Mouse (Mus musculus) heart, embryonic 13.5 days (tissue): ENCODE data around the gene Hspb6. TPM values are rescaled to one million over a fixed set of nuclear protein-coding genes. Genes with fewer than 3 reads are reported as not detected.

Experiments
- ATAC-seq: fragments of 200-750 bp; cut with Nextera tagmentation; 2 replicates; pipeline ENCODE4 v1.8.0; 2017; ENCODE audit warnings: moderate TSS enrichment; ENCODE audit not compliant: insufficient number of reproducible peaks, low FRiP score, low TSS enrichment; ENCODE audit errors: extremely low read depth
- H3K27ac ChIP-seq: fragments of 300-500 bp; sonication (generic); replicated peaks from 2 replicates; pipeline ENCODE4 v1.5.1; 2015; ENCODE audit warnings: moderate library complexity, mild to moderate bottlenecking, inconsistent platforms
- H3K27me3 ChIP-seq: fragments of 300-500 bp; sonication (generic); replicated peaks from 2 replicates; pipeline ENCODE4 v1.6.1; 2015; ENCODE audit warnings: mild to moderate bottlenecking, inconsistent platforms
- H3K36me3 ChIP-seq: fragments of 300-500 bp; sonication (generic); 2 replicates; pipeline ENCODE4 v1.6.1; 2015; ENCODE audit warnings: mild to moderate bottlenecking, inconsistent platforms
- H3K4me1 ChIP-seq: fragments of 300-500 bp; sonication (generic); 2 replicates; pipeline ENCODE4 v1.6.1; 2015; ENCODE audit warnings: inconsistent platforms
- H3K4me2 ChIP-seq: fragments of 300-500 bp; sonication (generic); 2 replicates; pipeline ENCODE4 v1.6.1; 2015; ENCODE audit warnings: inconsistent platforms, mild to moderate bottlenecking, moderate library complexity
- H3K4me3 ChIP-seq: fragments of 300-500 bp; sonication (generic); 2 replicates; pipeline ENCODE4 v1.5.1; 2015; ENCODE audit warnings: moderate library complexity, mild to moderate bottlenecking, inconsistent platforms
- H3K9ac ChIP-seq: fragments of 300-500 bp; sonication (generic); 2 replicates; pipeline ENCODE4 v1.6.1; 2015; ENCODE audit warnings: inconsistent platforms, mild to moderate bottlenecking, moderate library complexity
- H3K9me3 ChIP-seq: fragments of 300-500 bp; sonication (generic); 2 replicates; pipeline ENCODE4 v1.6.1; 2016; ENCODE audit warnings: inconsistent platforms
- WGBS: fragments of 180-500 bp; shearing (Covaris S2); methylation state at CpG from one replicate; pipeline ENCODE4 v1.1.7; 2015; ENCODE audit warnings: mixed read lengths; 5-methylcytosine and 5-hydroxymethylcytosine counted together
- polyA plus RNA-seq: library from polyadenylated mRNA; unstranded; fragments of >200 nt; fragmentation: Nextera tagmentation; extraction: Ambion mirVana; gene quantifications from 2 replicates; pipeline ENCODE4 v1.2.1, GENCODE M21; 2015

Hspb6 gene
- polyA plus RNA-seq, 1 experiment from 2014 or later: 76.6 TPM

DNA sequence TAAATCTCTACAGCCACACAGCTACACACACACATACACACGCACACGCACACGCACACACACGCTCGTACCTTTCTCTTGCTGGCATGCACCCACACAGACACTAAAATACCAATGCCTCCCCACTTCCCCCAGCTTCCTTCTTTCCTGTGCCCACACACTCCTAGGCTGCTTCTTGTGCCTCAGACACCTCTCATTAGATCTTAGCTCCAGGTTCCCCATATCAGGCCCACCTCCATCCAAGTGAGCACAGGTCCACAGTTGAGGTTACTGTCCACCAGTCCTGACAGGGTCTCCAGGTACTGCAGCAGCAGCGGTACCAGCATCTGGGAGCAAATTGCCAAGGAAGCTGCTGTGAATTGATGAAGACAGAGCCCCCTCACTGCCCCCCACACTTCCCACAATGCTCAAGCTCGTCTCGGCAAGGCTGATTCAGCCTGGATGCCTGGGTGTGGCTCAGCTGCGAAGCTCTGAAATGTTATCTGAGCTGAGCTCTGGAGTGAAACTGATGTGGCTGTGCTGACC lies 20.6 kb upstream of the Hspb6 start:
- Histone ChIP-seq H3K4me2 (no peak overlapping the region), H3K27me3 (peaks cover 19% of the 10 kb centered on the region; the same call in 1 of the 2 replicates), H3K27ac (no peak overlapping the region), H3K9ac (peak overlapping the region; percentile 28), H3K36me3 (peaks cover 61% of the 10 kb centered on the region), H3K9me3 (no peaks in the 10 kb centered on the region), H3K4me3 (no peak overlapping the region), H3K4me1 (peaks cover 42% of the 10 kb centered on the region)
- ATAC-seq: no peak
- WGBS: 73% methylated on average over 9 of the region's 9 CpGs

DNA sequence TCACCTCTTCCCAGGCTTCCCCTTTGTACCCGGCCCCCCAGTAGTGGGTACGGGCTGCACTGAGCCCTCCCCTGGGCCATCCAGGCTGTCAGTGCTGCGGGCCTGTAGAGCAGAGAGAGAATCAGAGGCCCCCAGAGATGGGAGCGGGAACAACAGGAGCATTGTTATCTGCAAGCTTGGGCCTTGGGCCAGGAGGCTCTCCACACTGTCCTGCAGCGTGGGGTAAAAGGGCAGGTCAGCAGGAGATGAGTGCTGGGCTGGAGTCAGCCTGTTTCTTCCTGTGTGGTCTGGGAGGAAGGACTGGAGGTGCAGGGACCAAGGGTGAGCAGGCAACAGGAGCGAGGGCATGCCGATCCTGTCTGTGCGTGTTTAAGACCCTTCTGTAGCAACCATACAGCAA lies 19.0 kb upstream of the Hspb6 start:
- Histone ChIP-seq H3K27ac (no peak overlapping the region), H3K27me3 (peaks cover 12% of the 10 kb centered on the region; the same call in 1 of the 2 replicates), H3K4me2 (peak overlapping the region; percentile 75), H3K9ac (peak overlapping the region; percentile 86), H3K4me1 (peaks cover 38% of the 10 kb centered on the region), H3K4me3 (no peak overlapping the region), H3K9me3 (no peaks in the 10 kb centered on the region), H3K36me3 (peaks cover 48% of the 10 kb centered on the region)
- no peak for ATAC-seq
- 35% methylated on average over 8 of the region's 8 CpGs for WGBS

DNA sequence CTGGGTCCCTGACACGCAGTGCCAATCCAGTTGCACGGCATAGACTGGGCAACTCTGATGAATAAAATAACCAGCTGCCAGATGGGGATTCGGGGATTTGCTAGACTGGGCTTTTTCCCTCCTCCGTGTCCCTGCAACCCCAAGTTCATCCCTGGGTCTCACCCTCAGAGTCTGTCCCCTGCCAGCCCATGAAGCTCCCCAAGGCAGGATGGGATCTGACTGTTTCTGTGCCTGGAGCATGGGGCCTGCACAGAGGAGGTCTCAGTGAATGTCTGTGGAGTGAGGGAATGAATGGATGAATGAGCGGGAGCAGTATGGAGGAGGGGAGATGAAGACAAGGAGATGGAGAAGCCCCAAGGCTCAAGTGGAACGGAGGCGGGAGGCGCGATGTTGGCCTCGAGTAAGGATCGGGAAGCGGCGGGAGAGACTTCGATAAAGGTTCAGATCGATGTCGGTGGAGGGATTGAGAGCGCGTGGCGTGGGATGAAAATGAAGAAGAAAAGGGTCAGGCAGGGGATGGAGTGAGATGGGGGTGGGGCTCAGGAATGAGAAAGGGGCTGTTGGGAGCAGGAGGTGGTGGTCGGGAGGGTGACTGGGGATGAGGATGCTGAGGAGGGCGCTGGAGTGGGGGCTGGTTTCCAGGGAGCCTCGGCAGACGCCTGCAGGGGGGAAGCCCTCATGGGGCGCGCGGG lies 17.9 kb upstream of the Hspb6 start:
- H3K27ac ChIP-seq: no peak overlapping the region
- no peak for ATAC-seq
- H3K4me1 ChIP-seq: peaks cover 38% of the 10 kb centered on the region
- no peaks in the 10 kb centered on the region for H3K9me3 ChIP-seq
- peaks cover 46% of the 10 kb centered on the region for H3K36me3 ChIP-seq
- H3K4me3 ChIP-seq: peak overlapping the region; percentile 81
- H3K4me2 ChIP-seq: peak overlapping the region; percentile 75
- peaks cover 12% of the 10 kb centered on the region; the same call in 1 of the 2 replicates for H3K27me3 ChIP-seq
- 10% methylated on average over 25 of the region's 26 CpGs for WGBS
- H3K9ac ChIP-seq: peak overlapping the region; percentile 86

DNA sequence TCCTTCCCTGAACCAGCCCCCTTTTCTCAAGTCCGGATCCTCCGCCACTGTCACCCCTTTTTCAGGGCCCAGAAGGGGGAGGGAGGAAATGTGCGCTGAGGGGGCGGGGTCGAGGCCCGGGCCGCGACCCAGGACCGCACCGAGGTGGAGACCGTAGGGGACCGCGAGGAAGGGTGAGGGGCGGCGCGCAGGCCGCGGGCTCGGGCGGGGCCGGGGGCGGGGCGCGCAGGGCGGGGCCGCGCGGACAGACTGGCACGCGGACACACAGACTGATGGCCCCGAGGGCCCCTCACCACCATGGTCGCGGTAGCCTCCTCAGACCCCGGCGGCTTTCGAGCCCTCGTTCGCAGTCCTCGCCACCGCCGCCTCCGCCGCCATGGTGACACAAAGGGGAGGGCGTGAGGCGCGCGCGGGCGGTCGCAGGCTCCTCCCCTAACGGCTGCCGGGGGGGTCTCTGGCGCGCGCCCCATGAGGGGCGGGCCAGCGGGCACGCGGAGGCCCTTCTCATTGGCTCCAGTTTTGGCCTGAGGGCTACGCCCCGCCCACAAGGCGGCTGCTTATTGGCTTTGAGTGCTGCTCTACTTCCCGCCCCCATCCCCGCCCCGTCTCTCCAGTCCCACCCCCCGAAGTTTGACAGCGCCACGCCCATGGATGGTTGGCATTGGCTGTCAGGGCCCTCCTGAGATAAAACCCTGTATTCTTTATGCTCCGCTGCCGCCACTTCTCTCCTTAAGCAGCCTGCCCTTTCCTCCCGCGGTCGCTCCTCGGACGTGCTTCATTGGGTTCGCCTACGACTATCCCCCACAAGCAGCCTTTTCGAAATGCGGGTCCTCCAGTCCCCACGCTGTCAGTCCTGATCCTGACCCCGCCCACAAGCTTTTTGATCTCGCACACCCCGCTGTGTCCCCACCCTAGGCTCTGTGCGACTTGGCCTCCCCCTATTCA lies 17.1 kb upstream of the Hspb6 start, which contains the start of gene Arhgap33:
Gene Arhgap33 (minus strand): TSS at position 428 of the 945 bp plus-strand sequence.
- H3K27ac ChIP-seq: peak within 1 kb of the TSS; percentile 32
- ATAC-seq: peak; percentile 96
- H3K4me2 ChIP-seq: peak within 1 kb of the TSS; percentile 75
- no peaks in the 10 kb centered on the region for H3K9me3 ChIP-seq
- H3K4me1 ChIP-seq: peaks cover 38% of the 10 kb centered on the region
- whole genome bisulfite sequencing: under 1% methylated on average over 73 of the region's 84 CpGs
- H3K27me3 ChIP-seq: peaks cover 9% of the 10 kb centered on the region; the same call in 1 of the 2 replicates
- H3K4me3 ChIP-seq: peak within 1 kb of the TSS; percentile 81
- H3K9ac ChIP-seq: peak within 1 kb of the TSS; percentile 86
- peaks cover 46% of the 10 kb centered on the region for H3K36me3 ChIP-seq

DNA sequence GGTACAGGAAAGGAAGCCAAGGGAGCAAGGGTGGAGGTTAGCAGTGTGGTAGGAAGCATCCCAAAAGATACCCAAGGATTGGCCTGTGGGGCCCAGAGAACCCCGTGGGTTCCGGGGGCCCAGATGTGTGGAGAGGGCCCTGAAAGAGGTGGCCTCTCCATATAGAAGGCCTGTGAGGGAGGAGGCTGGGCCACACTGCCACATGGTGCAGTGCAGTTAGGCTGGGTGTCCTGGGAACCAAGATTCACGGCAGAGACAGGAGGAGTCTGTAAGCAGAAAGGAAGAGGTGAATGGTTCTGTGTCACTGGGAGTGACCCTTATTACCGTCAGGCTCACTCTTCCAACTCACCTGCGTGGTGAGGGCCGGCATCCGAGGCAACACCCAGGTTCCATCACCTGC lies 11.4 kb upstream of the Hspb6 start:
- H3K4me1 ChIP-seq: peaks cover 3% of the 10 kb centered on the region
- WGBS: 78% methylated on average over 7 of the region's 7 CpGs
- H3K9ac ChIP-seq: no peak overlapping the region
- no peak; the same call in 1 of the 2 replicates for ATAC-seq
- H3K36me3 ChIP-seq: peaks cover 62% of the 10 kb centered on the region
- no peaks in the 10 kb centered on the region for H3K27me3 ChIP-seq
- H3K4me3 ChIP-seq: no peak overlapping the region
- no peaks in the 10 kb centered on the region for H3K9me3 ChIP-seq
- no peak overlapping the region for H3K4me2 ChIP-seq
- no peak overlapping the region for H3K27ac ChIP-seq

DNA sequence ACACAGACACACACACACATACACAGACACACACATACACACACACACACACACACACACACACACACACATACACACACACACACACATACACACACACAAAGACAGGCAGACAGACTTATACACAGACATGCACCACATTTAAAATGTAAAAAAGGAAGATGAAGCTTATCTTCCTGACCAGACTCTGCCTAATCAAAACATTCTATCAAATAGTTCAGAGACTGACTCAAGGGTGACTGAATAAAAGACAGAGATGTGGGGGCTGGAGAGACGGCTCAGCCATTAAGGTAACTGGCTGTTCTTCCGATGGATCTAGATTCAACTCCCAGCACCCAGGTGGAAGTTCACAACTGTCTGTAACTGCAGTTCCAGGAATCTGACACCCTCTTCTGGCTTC lies 7.7 kb upstream of the Hspb6 start:
- no peak for ATAC-seq
- Histone ChIP-seq H3K36me3 (peaks cover 83% of the 10 kb centered on the region), H3K9ac (no peak overlapping the region), H3K27ac (no peak overlapping the region), H3K4me2 (no peak overlapping the region), H3K4me3 (no peak overlapping the region), H3K4me1 (no peaks in the 10 kb centered on the region), H3K9me3 (no peaks in the 10 kb centered on the region), H3K27me3 (no peaks in the 10 kb centered on the region)
- WGBS: 84% methylated on average over 2 of the region's 2 CpGs

DNA sequence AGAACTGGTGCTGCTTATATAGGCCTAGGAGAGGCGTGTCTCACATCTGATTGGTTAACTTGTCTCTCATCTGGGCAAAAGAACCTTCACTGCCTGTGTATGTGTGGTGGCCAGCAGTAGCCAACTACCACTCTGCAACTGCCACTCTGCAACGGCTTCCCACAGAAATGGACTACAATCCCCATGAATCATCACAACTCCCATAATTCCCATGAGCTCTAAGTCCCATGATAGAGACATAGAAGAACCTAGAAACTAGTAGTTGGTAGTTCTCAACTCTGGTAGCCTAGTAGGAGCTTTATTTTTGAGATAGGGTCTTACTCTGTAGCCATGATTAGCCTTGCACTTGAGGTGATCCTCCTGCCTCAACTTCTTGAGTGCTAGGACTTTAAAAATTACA lies 2.1 kb upstream of the Hspb6 start:
- H3K4me2 ChIP-seq: no peak overlapping the region
- no peak overlapping the region for H3K27ac ChIP-seq
- WGBS: 63% methylated on average over 2 of the region's 2 CpGs
- no peak overlapping the region for H3K4me3 ChIP-seq
- no peak for ATAC-seq
- H3K9ac ChIP-seq: no peak overlapping the region
- H3K36me3 ChIP-seq: peaks cover 53% of the 10 kb centered on the region
- H3K27me3 ChIP-seq: no peaks in the 10 kb centered on the region
- peaks cover 20% of the 10 kb centered on the region for H3K4me1 ChIP-seq
- no peaks in the 10 kb centered on the region for H3K9me3 ChIP-seq

DNA sequence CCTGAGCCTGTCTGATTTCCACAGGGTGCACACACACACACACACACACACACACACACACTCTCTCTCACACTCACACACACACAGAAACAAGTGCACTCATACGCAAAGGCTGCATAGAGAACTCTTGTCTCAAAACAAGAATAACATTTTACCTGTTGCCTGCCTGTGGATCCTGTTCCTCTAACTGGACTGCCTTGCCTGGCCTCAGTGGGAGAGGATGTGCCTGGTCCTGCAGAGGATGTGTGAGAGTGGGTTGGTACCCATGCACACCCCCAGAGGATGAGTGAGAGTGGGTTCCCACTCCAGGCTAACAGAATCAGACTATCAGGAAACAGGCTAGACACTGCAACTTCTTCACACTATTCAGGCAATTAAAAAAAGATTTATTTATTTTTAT lies 1.4 kb upstream of the Hspb6 start:
- Histone ChIP-seq H3K9me3 (no peaks in the 10 kb centered on the region), H3K4me2 (no peak overlapping the region), H3K4me1 (peaks cover 20% of the 10 kb centered on the region), H3K4me3 (no peak overlapping the region), H3K9ac (no peak overlapping the region), H3K27ac (no peak overlapping the region), H3K36me3 (peaks cover 55% of the 10 kb centered on the region), H3K27me3 (no peaks in the 10 kb centered on the region)
- WGBS: 89% methylated on average over 1 of the region's 1 CpGs
- no peak for ATAC-seq

DNA sequence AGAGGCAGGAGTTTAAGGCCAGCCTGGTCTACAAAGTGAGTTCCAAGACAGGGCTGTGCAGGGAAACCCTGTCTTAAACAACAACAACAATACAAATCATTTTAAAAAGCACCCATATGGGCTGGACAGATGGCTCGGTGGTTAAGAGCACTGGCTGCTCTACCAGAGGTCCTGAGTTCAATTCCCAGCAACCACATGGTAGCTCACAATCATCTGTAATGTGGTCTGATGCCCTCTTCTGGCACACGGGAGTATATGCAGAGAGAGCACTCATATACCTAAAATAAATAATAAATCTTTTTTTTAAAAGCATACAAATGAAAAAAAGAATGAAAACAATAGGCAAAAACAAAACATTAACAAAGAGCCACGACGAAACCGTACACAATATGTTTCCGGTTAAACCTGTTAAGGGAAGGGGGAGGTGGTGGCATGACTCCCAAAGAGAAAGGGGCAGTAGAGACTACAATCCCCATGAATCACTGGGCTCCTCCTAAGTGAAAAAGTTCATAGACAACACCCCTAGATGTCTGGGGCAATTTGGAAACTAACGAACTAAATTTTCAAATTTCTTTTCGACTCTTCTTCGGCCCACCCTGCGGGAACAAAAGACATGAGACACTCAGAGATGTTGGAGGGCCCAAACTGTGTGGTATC lies 405 bp upstream of the Hspb6 start:
- ATAC-seq: peak; percentile 22; the same call in 1 of the 2 replicates
- WGBS: 2% methylated on average over 10 of the region's 10 CpGs
- peak overlapping the region; percentile 87 for H3K9ac ChIP-seq
- no peaks in the 10 kb centered on the region for H3K9me3 ChIP-seq
- peak overlapping the region; percentile 96 for H3K27ac ChIP-seq
- H3K36me3 ChIP-seq: peaks cover 56% of the 10 kb centered on the region
- H3K27me3 ChIP-seq: no peaks in the 10 kb centered on the region
- peak overlapping the region; percentile 79 for H3K4me3 ChIP-seq
- peaks cover 20% of the 10 kb centered on the region for H3K4me1 ChIP-seq
- H3K4me2 ChIP-seq: peak overlapping the region; percentile 80

DNA sequence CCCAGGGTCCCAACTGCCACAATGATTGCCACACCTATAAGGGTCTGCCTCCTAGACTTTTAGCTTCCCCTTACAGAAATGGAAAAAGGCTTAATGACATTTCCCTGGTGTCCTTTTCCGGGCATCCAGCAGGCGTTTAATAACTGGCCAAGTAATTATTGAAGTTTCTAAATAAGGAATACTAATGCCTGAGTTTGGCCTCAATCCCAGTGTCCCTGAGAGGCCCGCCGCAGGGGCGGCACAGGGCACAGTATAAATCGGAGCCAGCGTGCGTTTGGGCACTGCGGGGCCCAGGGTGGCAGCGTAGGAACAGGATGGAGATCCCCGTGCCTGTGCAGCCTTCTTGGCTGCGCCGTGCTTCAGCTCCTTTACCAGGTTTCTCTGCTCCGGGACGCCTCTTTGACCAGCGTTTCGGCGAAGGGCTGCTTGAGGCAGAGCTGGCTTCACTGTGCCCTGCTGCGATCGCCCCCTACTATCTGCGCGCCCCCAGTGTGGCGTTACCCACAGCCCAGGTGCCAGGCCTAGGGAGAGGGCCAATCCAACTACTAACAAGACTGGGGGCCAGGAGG lies 1.1 kb downstream of the Hspb6 start:
- H3K4me2 ChIP-seq: peak overlapping the region; percentile 80
- ATAC-seq: no peak
- 3% methylated on average over 23 of the region's 23 CpGs for WGBS
- H3K4me1 ChIP-seq: peaks cover 25% of the 10 kb centered on the region
- peak overlapping the region; percentile 90 for H3K9ac ChIP-seq
- H3K27me3 ChIP-seq: no peaks in the 10 kb centered on the region
- no peaks in the 10 kb centered on the region for H3K9me3 ChIP-seq
- peak overlapping the region; percentile 96 for H3K27ac ChIP-seq
- peak overlapping the region; percentile 79 for H3K4me3 ChIP-seq
- H3K36me3 ChIP-seq: peaks cover 55% of the 10 kb centered on the region
